Mouse (Mus musculus) heart, embryonic 15.5 days (tissue): ENCODE measurements around the gene Samsn1. TPM values are rescaled to one million over a fixed set of nuclear protein-coding genes. Genes with fewer than 3 reads are reported as not detected.

Experiments used
- ATAC-seq: fragments of 200-750 bp; cut with Nextera tagmentation; replicated peaks from 2 replicates; pipeline ENCODE4 v1.8.0; 2017; ENCODE audit warnings: low read depth, moderate TSS enrichment; ENCODE audit not compliant: insufficient number of reproducible peaks, insufficient read depth, low FRiP score
- H3K27ac ChIP-seq: fragments of 300-500 bp; sonication (generic); 2 replicates; pipeline ENCODE4 v1.5.1; 2015; ENCODE audit warnings: mild to moderate bottlenecking, inconsistent platforms
- H3K27me3 ChIP-seq: fragments of 300-500 bp; sonication (generic); 2 replicates; pipeline ENCODE4 v1.6.1; 2015; ENCODE audit warnings: inconsistent platforms
- H3K36me3 ChIP-seq: fragments of 300-500 bp; sonication (generic); 2 replicates; pipeline ENCODE4 v1.6.1; 2015; ENCODE audit warnings: mild to moderate bottlenecking, inconsistent platforms
- H3K4me1 ChIP-seq: fragments of 300-500 bp; sonication (generic); replicated peaks from 2 replicates; pipeline ENCODE4 v1.6.1; 2015; ENCODE audit warnings: inconsistent platforms
- H3K4me2 ChIP-seq: fragments of 300-500 bp; sonication (generic); 2 replicates; pipeline ENCODE4 v1.6.1; 2015; ENCODE audit warnings: inconsistent platforms, mild to moderate bottlenecking, moderate library complexity
- H3K4me3 ChIP-seq: fragments of 300-500 bp; sonication (generic); 2 replicates; pipeline ENCODE4 v1.5.1; 2015; ENCODE audit warnings: mild to moderate bottlenecking, inconsistent platforms
- H3K9ac ChIP-seq: fragments of 300-500 bp; sonication (generic); 2 replicates; pipeline ENCODE4 v1.6.1; 2015; ENCODE audit warnings: mild to moderate bottlenecking, inconsistent platforms
- H3K9me3 ChIP-seq: fragments of 300-500 bp; sonication (generic); replicated peaks from 2 replicates; pipeline ENCODE4 v1.6.1; 2016; ENCODE audit warnings: inconsistent platforms
- WGBS: fragments of 180-500 bp; shearing (Covaris S2); methylation state at CpG from one replicate; pipeline ENCODE4 v1.1.7; 2015; ENCODE audit warnings: mixed read lengths; 5-methylcytosine and 5-hydroxymethylcytosine counted together
- polyA plus RNA-seq: library from polyadenylated mRNA; unstranded; fragments of >200 nt; fragmentation: Nextera tagmentation; extraction: Ambion mirVana; gene quantifications from 2 replicates; pipeline ENCODE4 v1.2.1, GENCODE M21; 2015

The Samsn1 gene
- polyA plus RNA-seq, 1 experiment from 2014 or later = 1.6 TPM

GRCm38 (mm10) chr16:75903028-75903427 is 119.1 kb downstream of the Samsn1 start:
- H3K9me3 ChIP-seq = no peaks in the 10 kb centered on the region
- H3K27me3 ChIP-seq = no peaks in the 10 kb centered on the region
- H3K4me3 ChIP-seq = no peak overlapping the region
- H3K4me2 ChIP-seq = no peak overlapping the region
- H3K9ac ChIP-seq = no peak overlapping the region
- H3K4me1 ChIP-seq = no peaks in the 10 kb centered on the region
- H3K36me3 ChIP-seq = no peaks in the 10 kb centered on the region
- no peak overlapping the region for H3K27ac ChIP-seq
- ATAC-seq = no peak
- 74% methylated on average over 3 of the region's 3 CpGs for WGBS

GRCm38 (mm10) chr16:75899885-75900620 is 122.0 kb downstream of the Samsn1 start:
- Histone ChIP-seq H3K4me3 (no peak overlapping the region), H3K9me3 (no peaks in the 10 kb centered on the region), H3K4me2 (no peak overlapping the region), H3K27ac (no peak overlapping the region), H3K4me1 (no peaks in the 10 kb centered on the region), H3K9ac (no peak overlapping the region), H3K27me3 (no peaks in the 10 kb centered on the region), H3K36me3 (no peaks in the 10 kb centered on the region)
- ATAC-seq = no peak
- WGBS = 77% methylated on average over 3 of the region's 3 CpGs

DNA sequence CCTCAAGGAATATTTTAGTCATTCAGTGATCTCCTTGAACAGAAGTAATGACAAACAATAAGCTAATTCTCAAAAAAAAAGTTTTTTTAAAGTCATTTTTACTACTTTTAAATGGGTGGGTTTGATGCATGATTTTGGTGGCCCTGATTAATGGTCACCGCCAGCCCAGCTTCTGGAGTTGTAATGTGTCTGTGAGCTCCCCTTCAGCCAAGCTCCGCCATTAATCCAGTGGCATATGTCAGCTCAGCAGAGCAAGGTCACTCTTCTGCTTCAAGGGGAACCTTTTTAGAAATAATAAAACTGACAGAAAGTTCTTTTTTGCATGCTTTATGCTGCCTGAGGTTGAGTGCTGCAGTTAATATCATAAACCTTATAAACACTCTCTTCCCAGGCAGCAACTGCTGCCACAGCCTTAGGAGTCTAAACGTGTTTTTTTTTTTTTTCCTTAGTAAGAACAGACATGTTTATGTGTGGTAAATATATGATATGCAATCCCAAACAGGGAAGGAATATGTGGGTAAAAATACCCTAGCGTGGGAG is 124.2 kb downstream of the Samsn1 start:
- 72% methylated on average over 4 of the region's 4 CpGs for WGBS
- no peak overlapping the region for H3K27ac ChIP-seq
- H3K4me1 ChIP-seq = no peaks in the 10 kb centered on the region
- no peak overlapping the region for H3K4me2 ChIP-seq
- no peak overlapping the region for H3K9ac ChIP-seq
- no peak for ATAC-seq
- H3K4me3 ChIP-seq = no peak overlapping the region
- H3K9me3 ChIP-seq = no peaks in the 10 kb centered on the region
- H3K36me3 ChIP-seq = no peaks in the 10 kb centered on the region
- no peaks in the 10 kb centered on the region for H3K27me3 ChIP-seq

- no peak overlapping the region for H3K4me3 ChIP-seq
- H3K9ac ChIP-seq = no peak overlapping the region
- H3K4me2 ChIP-seq = no peak overlapping the region
- no peak for ATAC-seq
- H3K27me3 ChIP-seq = no peaks in the 10 kb centered on the region
- H3K27ac ChIP-seq = no peak overlapping the region
- H3K4me1 ChIP-seq = no peaks in the 10 kb centered on the region
- 83% methylated on average over 5 of the region's 5 CpGs for WGBS
- no peaks in the 10 kb centered on the region for H3K9me3 ChIP-seq
- H3K36me3 ChIP-seq = no peaks in the 10 kb centered on the region
Measured at GRCm38 (mm10) chr16:75894263-75894901, 127.7 kb downstream of the Samsn1 start.

DNA sequence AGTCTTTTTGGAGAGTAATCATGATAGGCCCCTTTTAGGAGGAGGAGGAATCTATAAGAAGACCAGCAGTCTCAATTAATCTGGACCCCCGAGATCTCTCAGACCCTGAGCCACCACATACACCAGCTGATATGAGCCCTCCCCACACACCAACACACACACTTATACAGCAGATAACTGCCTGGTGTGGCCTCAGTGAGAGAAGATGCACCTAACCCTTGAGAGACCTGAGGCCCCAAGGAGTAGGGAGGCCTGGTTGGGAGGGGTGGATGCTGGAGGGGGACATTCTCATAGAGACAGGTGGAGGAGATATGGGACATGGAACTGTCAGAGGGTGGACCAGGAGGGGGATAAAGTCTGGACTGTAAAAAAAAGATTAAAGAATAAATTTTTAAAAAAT is 128.6 kb downstream of the Samsn1 start:
- 59% methylated on average over 1 of the region's 1 CpGs for WGBS

DNA sequence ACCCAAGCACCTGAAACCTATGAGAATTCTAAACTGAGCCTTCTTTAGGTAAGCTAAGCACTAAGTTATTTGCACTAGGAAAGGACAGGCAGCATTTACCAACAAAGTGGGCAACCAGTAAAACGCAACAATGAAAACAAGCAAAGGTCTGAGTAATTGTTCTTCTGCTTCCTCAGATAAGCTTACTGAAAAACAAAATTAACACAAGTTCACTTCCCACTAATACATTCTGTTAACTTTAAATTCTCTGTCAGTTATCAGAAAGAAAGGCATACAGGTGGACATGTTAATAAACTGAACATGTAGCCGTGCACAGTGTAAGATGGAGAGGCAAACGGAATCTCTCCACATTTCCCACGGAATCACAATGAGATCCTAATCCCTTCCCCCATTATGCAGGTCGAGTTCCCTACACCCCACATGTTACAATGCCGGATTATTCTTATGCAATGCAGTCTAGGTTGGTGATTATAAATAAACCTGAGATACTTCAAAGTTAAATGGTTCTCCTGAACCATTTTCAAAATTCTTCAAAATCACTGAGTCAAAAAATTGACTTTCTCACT is 132.9 kb downstream of the Samsn1 start:
- Histone ChIP-seq H3K9ac (no peak overlapping the region), H3K27me3 (no peaks in the 10 kb centered on the region), H3K36me3 (no peaks in the 10 kb centered on the region), H3K4me1 (no peaks in the 10 kb centered on the region), H3K9me3 (no peaks in the 10 kb centered on the region), H3K4me3 (no peak overlapping the region), H3K4me2 (no peak overlapping the region), H3K27ac (no peak overlapping the region)
- WGBS = 58% methylated on average over 6 of the region's 6 CpGs
- ATAC-seq = no peak

More for the DNA sequence above, 128.6 kb downstream of the Samsn1 start:
- no peak overlapping the region for H3K27ac ChIP-seq
- H3K4me1 ChIP-seq = no peaks in the 10 kb centered on the region
- H3K4me2 ChIP-seq = no peak overlapping the region
- no peak for ATAC-seq
- no peaks in the 10 kb centered on the region for H3K9me3 ChIP-seq
- no peaks in the 10 kb centered on the region for H3K36me3 ChIP-seq
- no peak overlapping the region for H3K4me3 ChIP-seq
- no peaks in the 10 kb centered on the region for H3K27me3 ChIP-seq
- H3K9ac ChIP-seq = no peak overlapping the region

- no peak for ATAC-seq
- Histone ChIP-seq H3K27me3 (no peaks in the 10 kb centered on the region), H3K9ac (no peak overlapping the region), H3K36me3 (no peaks in the 10 kb centered on the region), H3K27ac (no peak overlapping the region), H3K4me1 (no peaks in the 10 kb centered on the region), H3K4me3 (no peak overlapping the region), H3K9me3 (no peaks in the 10 kb centered on the region), H3K4me2 (no peak overlapping the region)
- 66% methylated on average over 6 of the region's 6 CpGs for WGBS
Measured at GRCm38 (mm10) chr16:75887203-75887602, 134.9 kb downstream of the Samsn1 start.

GRCm38 (mm10) chr16:75878885-75879284 is 143.2 kb downstream of the Samsn1 start:
- Histone ChIP-seq H3K4me2 (no peak overlapping the region), H3K27ac (no peak overlapping the region), H3K27me3 (no peaks in the 10 kb centered on the region), H3K9me3 (no peaks in the 10 kb centered on the region), H3K36me3 (no peaks in the 10 kb centered on the region), H3K9ac (no peak overlapping the region), H3K4me3 (no peak overlapping the region), H3K4me1 (peaks cover 3% of the 10 kb centered on the region; the same call in 1 of the 2 replicates)
- WGBS = 88% methylated on average over 2 of the region's 2 CpGs
- no peak for ATAC-seq

DNA sequence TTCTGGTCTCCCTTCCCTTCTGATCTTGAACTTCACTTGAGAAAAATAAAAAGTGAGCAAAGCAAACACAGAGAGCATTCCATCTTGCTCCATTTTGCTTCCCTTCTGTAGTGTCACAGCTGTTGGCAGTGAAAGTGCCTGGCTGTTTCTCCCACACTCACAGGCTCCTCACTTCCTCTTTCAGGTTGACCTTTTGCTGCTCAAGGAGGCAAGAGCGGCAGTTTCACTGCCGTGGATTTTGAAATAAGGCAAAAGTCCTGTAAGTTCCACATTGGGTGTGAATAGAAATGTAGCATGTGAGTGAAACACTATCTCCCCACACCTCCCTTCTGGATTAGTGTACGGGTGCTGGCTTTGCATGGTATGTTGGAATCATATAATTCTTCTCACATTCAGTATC is 144.9 kb downstream of the Samsn1 start:
- Histone ChIP-seq H3K36me3 (no peaks in the 10 kb centered on the region), H3K4me2 (no peak overlapping the region), H3K9me3 (no peaks in the 10 kb centered on the region), H3K4me1 (peaks cover 3% of the 10 kb centered on the region; the same call in 1 of the 2 replicates), H3K9ac (no peak overlapping the region), H3K27ac (no peak overlapping the region), H3K4me3 (no peak overlapping the region), H3K27me3 (no peaks in the 10 kb centered on the region)
- WGBS = 35% methylated on average over 3 of the region's 3 CpGs
- no peak for ATAC-seq

DNA sequence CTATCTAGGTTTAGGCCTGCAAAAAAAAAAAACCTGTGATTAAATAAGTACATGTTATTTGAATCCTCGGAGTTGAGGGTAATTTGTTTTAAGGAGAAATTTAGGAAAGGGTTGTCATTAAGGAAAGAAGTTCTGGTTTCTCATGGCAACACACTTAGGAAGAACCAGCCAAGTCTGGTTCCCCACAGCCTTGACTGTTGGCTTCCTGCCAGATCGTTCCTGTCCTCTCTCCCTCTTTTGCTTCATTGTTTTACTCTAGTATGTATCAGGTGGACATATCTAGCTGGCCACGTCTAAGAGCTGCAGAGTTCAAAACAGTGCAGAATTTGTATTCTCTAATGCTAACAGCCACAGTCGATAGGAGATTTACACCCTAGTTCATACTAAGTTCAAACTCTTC is 146.2 kb downstream of the Samsn1 start:
- no peak overlapping the region for H3K27ac ChIP-seq
- no peak overlapping the region for H3K4me3 ChIP-seq
- no peak overlapping the region for H3K9ac ChIP-seq
- H3K27me3 ChIP-seq = no peaks in the 10 kb centered on the region
- WGBS = 52% methylated on average over 4 of the region's 4 CpGs
- no peaks in the 10 kb centered on the region for H3K36me3 ChIP-seq
- H3K4me1 ChIP-seq = peaks cover 3% of the 10 kb centered on the region; the same call in 1 of the 2 replicates
- no peak for ATAC-seq
- no peak overlapping the region for H3K4me2 ChIP-seq
- no peaks in the 10 kb centered on the region for H3K9me3 ChIP-seq

DNA sequence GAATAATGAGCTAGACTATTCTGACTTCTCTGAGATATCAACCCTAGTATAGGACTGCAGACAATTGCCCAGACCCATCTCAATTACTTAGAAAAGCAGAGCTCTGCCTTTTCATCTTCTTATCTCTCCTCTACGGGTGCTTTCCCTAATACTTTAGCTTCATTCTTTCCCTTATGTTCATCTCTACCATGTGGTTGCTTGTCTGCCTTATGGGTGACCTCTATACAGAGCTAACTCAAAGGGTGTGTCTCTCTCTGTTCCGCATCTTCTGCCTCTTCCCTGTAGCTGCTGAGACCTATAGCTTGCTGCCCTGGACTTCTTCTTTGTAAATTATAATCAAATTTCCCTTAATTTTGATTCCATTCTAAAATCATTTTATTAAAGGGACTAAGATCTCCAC is 147.6 kb downstream of the Samsn1 start:
- ATAC-seq = no peak
- WGBS = 71% methylated on average over 2 of the region's 2 CpGs

More for the DNA sequence above, 147.6 kb downstream of the Samsn1 start:
- H3K4me1 ChIP-seq = peaks cover 3% of the 10 kb centered on the region; the same call in 1 of the 2 replicates
- H3K36me3 ChIP-seq = no peaks in the 10 kb centered on the region
- no peaks in the 10 kb centered on the region for H3K27me3 ChIP-seq
- no peak overlapping the region for H3K27ac ChIP-seq
- H3K4me3 ChIP-seq = no peak overlapping the region
- H3K9me3 ChIP-seq = no peaks in the 10 kb centered on the region
- H3K9ac ChIP-seq = no peak overlapping the region
- no peak overlapping the region for H3K4me2 ChIP-seq
